Mouse (Mus musculus): ENCODE measurements around the gene Gpr82.

Gene Gpr82

DNA sequence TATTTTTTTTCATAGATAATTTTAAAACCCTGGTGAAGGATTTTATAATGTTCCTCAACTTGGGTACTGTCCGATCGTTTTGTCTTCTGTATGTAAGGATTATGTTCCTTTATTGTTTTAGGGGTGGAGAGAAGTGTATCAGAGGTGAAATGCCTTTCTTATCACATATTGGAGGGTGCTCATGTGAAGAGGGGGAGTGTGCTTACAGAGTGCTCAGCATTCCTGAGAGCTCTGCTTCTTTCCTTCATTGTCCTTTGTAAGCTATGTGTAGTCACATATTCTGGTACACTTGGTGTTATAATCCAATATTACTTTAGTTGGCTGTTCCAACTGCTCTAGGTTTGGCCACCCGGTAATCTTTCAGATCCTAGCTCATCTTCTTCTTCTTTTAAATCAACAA is 39.5 kb downstream of the Gpr82 start:
- DNase-seq (ENCODE audit: low spot score) = peak; percentile 24

DNA sequence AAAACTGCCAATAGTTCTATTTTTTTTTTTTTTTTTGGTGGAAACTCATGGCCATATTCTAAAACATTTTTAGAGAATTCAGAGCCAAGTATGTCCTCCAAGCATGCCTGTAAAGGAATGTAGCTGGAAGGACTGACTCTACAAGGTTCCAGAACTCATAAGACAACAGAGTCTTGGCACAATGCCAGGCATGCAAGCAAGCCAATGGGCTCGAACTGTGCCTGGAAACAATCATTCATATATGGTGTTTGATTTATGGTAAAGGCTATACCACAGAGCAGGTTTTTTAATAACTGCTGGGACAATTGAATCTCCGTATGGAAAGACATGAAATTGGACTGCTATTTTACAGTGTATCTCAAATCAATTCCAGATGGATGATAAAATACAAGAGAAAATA is 43.9 kb downstream of the Gpr82 start:
- peak; percentile 14 for DNase-seq (ENCODE audit: low spot score)

DNA sequence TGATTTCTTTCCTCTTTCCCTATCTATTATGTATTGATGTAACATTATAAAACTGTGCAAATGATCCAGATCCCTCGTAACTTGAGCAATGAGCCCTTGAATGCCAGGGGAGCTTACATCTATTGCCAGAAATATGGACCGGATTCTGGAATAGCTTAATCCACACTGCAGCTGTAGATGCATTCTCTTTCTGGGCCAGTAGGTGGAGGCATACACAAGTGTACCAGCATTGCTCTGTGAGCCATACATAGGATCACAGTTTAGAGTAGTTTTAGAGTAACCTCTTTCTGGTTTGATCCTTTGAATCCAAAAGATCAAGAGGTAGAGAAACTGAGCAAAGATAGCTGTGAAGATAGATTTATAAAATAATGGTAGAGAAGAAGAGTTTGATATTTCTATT is 49.0 kb downstream of the Gpr82 start:
- peak; percentile 50 for DNase-seq (ENCODE audit: low spot score)

Measured in lung, postnatal 25 days (tissue).